Mouse (Mus musculus): ENCODE data around the gene Paox.
"Not testable (repeated sequence)": the region's sequence is repeated elsewhere in the genome, so short reads cannot be mapped to it uniquely, and the experiment has no call there.

Paox gene

GRCm38 (mm10) chr7:140120484-140120883 is 4.9 kb downstream of the Paox start:
- no peak for DNase-seq (ENCODE audit: low read depth in 1 of 2, low spot score in 2 of 2)

GRCm38 (mm10) chr7:140121338-140121910 is 5.8 kb downstream of the Paox start:
- no peak for DNase-seq (ENCODE audit: low read depth in 1 of 2, low spot score in 2 of 2)

- no peak for DNase-seq (ENCODE audit: low read depth in 1 of 2, low spot score in 2 of 2)
These were observed 7.2 kb downstream of the Paox start for GRCm38 (mm10) chr7:140122765-140123164.

- no peak for DNase-seq (ENCODE audit: low read depth in 1 of 2, low spot score in 2 of 2)
These were observed 8.8 kb downstream of the Paox start for GRCm38 (mm10) chr7:140124382-140124781.

GRCm38 (mm10) chr7:140125278-140126021 is 9.9 kb downstream of the Paox start:
- DNase-seq (ENCODE audit: low read depth in 1 of 2, low spot score in 2 of 2): peak; percentile 52 to 80

- no peak for DNase-seq (ENCODE audit: low read depth in 1 of 2, low spot score in 2 of 2)
These were observed 10.4 kb downstream of the Paox start for GRCm38 (mm10) chr7:140126022-140126350.

GRCm38 (mm10) chr7:140126934-140127333 is 11.3 kb downstream of the Paox start:
- no peak for DNase-seq (ENCODE audit: low read depth in 1 of 2, low spot score in 2 of 2)

- no peak for DNase-seq (ENCODE audit: low read depth in 1 of 2, low spot score in 2 of 2)
These were observed 12.3 kb downstream of the Paox start for GRCm38 (mm10) chr7:140127911-140128310.

GRCm38 (mm10) chr7:140132184-140132583 is 16.6 kb downstream of the Paox start:
- not testable (repeated sequence) for DNase-seq (ENCODE audit: low read depth in 1 of 2, low spot score in 2 of 2)

GRCm38 (mm10) chr7:140134033-140134432 is 18.4 kb downstream of the Paox start:
- not testable (repeated sequence) for DNase-seq (ENCODE audit: low read depth in 1 of 2, low spot score in 2 of 2)

- DNase-seq (ENCODE audit: low read depth in 1 of 2, low spot score in 2 of 2): no peak
These were observed 19.6 kb downstream of the Paox start for GRCm38 (mm10) chr7:140135106-140135770.

- peak; percentile 73 to 92 for DNase-seq (ENCODE audit: low read depth in 1 of 2, low spot score in 2 of 2)
These were observed 21.8 kb downstream of the Paox start, which contains the start of gene Mtg1 for GRCm38 (mm10) chr7:140137135-140138020. TSS of gene Mtg1 (plus strand) at chr7:140137564.

- no peak for DNase-seq (ENCODE audit: low read depth in 1 of 2, low spot score in 2 of 2)
These were observed 22.4 kb downstream of the Paox start for GRCm38 (mm10) chr7:140138021-140138310.

- DNase-seq (ENCODE audit: low read depth in 1 of 2, low spot score in 2 of 2): peak in 1 of 2 experiments; percentile 48
These were observed 25.8 kb downstream of the Paox start for GRCm38 (mm10) chr7:140141350-140141749.

- no peak for DNase-seq (ENCODE audit: low read depth in 1 of 2, low spot score in 2 of 2)
These were observed 29.0 kb downstream of the Paox start for GRCm38 (mm10) chr7:140144550-140144949.

- DNase-seq (ENCODE audit: low read depth in 1 of 2, low spot score in 2 of 2): no peak
These were observed 37.8 kb downstream of the Paox start for GRCm38 (mm10) chr7:140153383-140153782.

- DNase-seq (ENCODE audit: low read depth in 1 of 2, low spot score in 2 of 2): no peak
These were observed 38.2 kb downstream of the Paox start for GRCm38 (mm10) chr7:140153829-140154217.

- no peak for DNase-seq (ENCODE audit: low read depth in 1 of 2, low spot score in 2 of 2)
These were observed 38.8 kb downstream of the Paox start, which contains the start of gene Sprn for GRCm38 (mm10) chr7:140154218-140154927. TSS of gene Sprn (minus strand) at chr7:140154877.

- no peak for DNase-seq (ENCODE audit: low read depth in 1 of 2, low spot score in 2 of 2)
These were observed 44.8 kb downstream of the Paox start for GRCm38 (mm10) chr7:140160363-140160762.

- DNase-seq (ENCODE audit: low read depth in 1 of 2, low spot score in 2 of 2): no peak
These were observed 49.1 kb downstream of the Paox start, which contains the start of gene Olfr522 for GRCm38 (mm10) chr7:140164664-140165063. TSS of gene Olfr522 (minus strand) at chr7:140164764.

GRCm38 (mm10) chr7:140167950-140168349 is 52.4 kb downstream of the Paox start:
- DNase-seq (ENCODE audit: low read depth in 1 of 2, low spot score in 2 of 2): no peak

All from monocyte, adult 2 months (primary cell).